Mouse (Mus musculus) lung, embryonic 16.5 days (tissue): ENCODE results near the gene Shc4. TPM values are rescaled to one million over a fixed set of nuclear protein-coding genes. Genes with fewer than 3 reads are reported as not detected.

ENCODE experiments used
- ATAC-seq: fragments of 200-750 bp; cut with Nextera tagmentation; 2 replicates; pipeline ENCODE4 v1.8.0; 2017; ENCODE audit warnings: low read depth, mild to moderate bottlenecking, moderate library complexity
- H3K27ac ChIP-seq: fragments of 300-500 bp; sonication (generic); 2 replicates; pipeline ENCODE4 v1.5.1; 2014; ENCODE audit warnings: mild to moderate bottlenecking, control low read depth, low read length
- H3K27me3 ChIP-seq: fragments of 300-500 bp; sonication (generic); 2 replicates; pipeline ENCODE4 v1.6.1; 2014; ENCODE audit warnings: low read depth, low read length, mixed read lengths; ENCODE audit not compliant: control insufficient read depth, insufficient read depth
- H3K36me3 ChIP-seq: fragments of 300-500 bp; sonication (generic); 2 replicates; pipeline ENCODE4 v1.6.1; 2014; ENCODE audit warnings: low read length; ENCODE audit not compliant: control insufficient read depth, insufficient read depth
- H3K4me1 ChIP-seq: fragments of 300-500 bp; sonication (generic); replicated peaks from 2 replicates; pipeline ENCODE4 v1.6.1; 2014; ENCODE audit warnings: low read length, mixed read lengths; ENCODE audit not compliant: control insufficient read depth, insufficient read depth
- H3K4me2 ChIP-seq: fragments of 300-500 bp; sonication (generic); 2 replicates; pipeline ENCODE4 v1.6.1; 2014; ENCODE audit warnings: low read depth, low read length, control low read depth
- H3K4me3 ChIP-seq: fragments of 300-500 bp; sonication (generic); 2 replicates; pipeline ENCODE4 v1.5.1; 2014; ENCODE audit warnings: mild to moderate bottlenecking, low read length, control low read depth
- H3K9ac ChIP-seq: fragments of 300-500 bp; sonication (generic); 2 replicates; pipeline ENCODE4 v1.6.1; 2014; ENCODE audit warnings: low read length, control low read depth
- H3K9me3 ChIP-seq: fragments of 300-500 bp; sonication (generic); 2 replicates; pipeline ENCODE4 v1.6.1; 2016; ENCODE audit warnings: low read length; ENCODE audit not compliant: control insufficient read depth
- WGBS: fragments of 180-500 bp; shearing (Covaris S2); extraction: QIAGEN DNeasy Blood & Tissue Kit; methylation state at CpG from one replicate; pipeline ENCODE4 v1.1.7; 2014; 5-methylcytosine and 5-hydroxymethylcytosine counted together
- polyA plus RNA-seq: library from polyadenylated mRNA; unstranded; fragments of >200 nt; fragmentation: Nextera tagmentation; extraction: Ambion mirVana; gene quantifications from 2 replicates; pipeline ENCODE4 v1.2.1, GENCODE M21; 2015

The Shc4 gene
- polyA plus RNA-seq, 1 experiment from 2014 or later = 1.2 TPM

DNA sequence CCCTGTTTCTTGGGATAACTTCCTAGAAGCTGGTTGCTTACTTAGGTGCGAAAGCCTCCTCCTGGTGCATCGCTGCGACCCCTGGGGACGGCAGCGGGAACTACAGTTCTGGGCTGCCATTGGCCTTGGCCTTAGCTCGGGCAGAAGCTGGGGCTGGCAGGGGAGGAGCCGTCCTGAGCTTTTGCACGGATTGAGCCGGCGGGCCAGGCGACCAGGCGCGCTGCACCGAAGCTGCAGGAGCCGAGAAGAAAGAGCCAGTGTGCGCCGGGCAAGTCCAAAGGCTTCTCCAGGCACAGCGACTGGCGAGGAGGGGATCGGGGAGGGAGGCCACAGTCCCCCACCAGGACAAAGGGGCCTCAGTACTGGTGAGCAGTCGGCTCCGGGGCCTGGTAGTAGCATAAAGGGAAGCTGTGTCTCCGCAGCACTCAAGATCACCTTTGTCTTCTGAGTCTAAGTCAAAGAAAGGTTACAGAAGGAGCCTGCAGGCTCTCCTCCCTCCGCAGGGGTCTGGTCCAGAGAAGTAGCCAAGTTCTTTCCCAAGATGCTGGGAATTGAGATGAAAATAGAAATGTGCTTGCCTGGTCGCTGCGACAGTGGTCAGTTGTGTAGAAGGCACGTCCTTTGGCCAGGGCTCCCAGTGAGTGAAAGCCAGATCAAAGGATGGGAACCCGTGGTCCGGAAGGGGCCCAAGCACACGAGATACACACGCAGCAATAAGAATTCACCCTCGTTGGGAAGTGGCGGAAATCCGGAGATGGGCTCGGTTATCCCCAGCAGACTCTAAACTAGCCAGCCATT, 8.0 kb upstream of the Shc4 start:
- Histone ChIP-seq H3K27me3 (no peaks in the 10 kb centered on the region), H3K4me2 (peak overlapping the region; percentile 88), H3K4me3 (peak overlapping the region; percentile 58), H3K36me3 (no peaks in the 10 kb centered on the region), H3K27ac (peak overlapping the region; percentile 62), H3K4me1 (0 out of 2 replicates have a peak, but pooled peaks cover 5% of the 10 kb centered on the region), H3K9me3 (no peaks in the 10 kb centered on the region), H3K9ac (peak overlapping the region; percentile 88)
- WGBS = 5% methylated on average over 35 of the region's 35 CpGs
- peak; percentile 97 for ATAC-seq

DNA sequence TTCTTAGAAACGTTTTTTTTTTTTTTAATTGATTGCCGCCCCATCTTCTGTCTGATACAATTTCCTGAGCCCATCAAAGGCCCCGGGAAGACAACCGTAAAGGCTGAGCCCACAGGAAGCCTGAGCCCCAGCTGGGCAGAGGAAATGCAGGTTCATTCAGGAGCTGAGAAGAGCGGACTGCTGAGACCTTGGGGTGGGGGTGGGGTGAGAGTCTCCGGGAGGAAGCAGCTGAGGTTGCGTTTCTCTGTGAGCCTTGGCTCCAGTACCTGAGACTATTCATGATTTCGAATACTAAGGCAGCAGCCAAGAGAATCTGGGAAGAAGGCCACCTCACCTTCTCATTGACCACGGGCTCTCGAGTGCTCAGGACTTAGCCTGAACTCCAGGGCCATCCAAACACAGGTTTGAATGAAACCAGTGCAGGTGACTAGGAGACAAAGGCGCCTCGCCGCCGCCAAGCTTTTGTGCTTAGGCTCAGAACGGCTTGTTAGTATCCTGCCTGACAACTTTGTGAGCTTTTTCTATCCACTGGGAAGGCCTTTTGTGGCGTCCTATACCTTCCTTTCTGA, 682 bp upstream of the Shc4 start:
- Histone ChIP-seq H3K36me3 (no peaks in the 10 kb centered on the region), H3K4me3 (peak overlapping the region; percentile 54), H3K27ac (no peak overlapping the region), H3K9ac (peak overlapping the region; percentile 2; the same call in 1 of the 2 replicates), H3K4me1 (peaks cover 18% of the 10 kb centered on the region), H3K27me3 (peaks cover 23% of the 10 kb centered on the region), H3K4me2 (peak overlapping the region; percentile 98), H3K9me3 (no peaks in the 10 kb centered on the region)
- peak; percentile 31; the same call in 1 of the 2 replicates for ATAC-seq
- 2% methylated on average over 16 of the region's 16 CpGs for WGBS

DNA sequence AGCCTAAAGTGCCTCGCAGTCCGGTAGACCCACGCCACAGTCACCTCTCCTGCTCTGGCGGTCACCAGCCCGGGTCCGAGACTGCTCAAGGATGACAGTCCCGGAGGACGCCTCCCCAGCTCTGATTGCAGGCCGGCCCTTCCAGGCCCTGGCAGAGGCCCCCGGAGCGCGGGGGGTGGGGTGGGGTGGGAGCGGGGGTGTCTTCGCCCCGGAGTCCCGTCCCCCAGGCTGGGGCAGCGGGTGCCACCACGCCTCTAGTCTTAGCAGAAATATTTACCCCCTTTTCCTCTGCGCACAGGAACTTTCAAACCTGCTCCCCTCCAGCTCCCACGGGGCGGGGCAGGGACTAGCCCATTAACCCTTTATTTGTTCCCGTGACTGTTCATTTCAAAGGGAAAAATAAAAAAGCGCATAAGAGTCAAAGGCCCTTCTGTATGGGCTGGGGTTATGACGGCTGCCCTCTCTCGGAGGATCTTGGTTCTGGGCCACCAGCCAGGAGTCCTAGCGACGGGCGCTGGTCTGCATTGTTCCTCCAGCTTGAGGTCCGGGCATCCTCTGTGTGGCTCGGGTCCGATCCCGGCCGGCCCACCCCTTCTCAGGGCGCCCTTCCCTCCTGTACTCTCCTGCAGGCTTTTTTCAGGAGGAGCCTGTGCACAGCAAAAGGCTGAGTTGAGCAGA, 401 bp downstream of the Shc4 start:
- Histone ChIP-seq H3K4me3 (peak overlapping the region; percentile 54), H3K27ac (no peak overlapping the region), H3K27me3 (peaks cover 23% of the 10 kb centered on the region), H3K9me3 (no peaks in the 10 kb centered on the region), H3K36me3 (no peaks in the 10 kb centered on the region), H3K4me1 (peaks cover 18% of the 10 kb centered on the region), H3K9ac (peak overlapping the region; percentile 61), H3K4me2 (peak overlapping the region; percentile 98)
- under 1% methylated on average over 32 of the region's 34 CpGs for WGBS
- ATAC-seq = peak; percentile 86

- peak overlapping the region; percentile 54 for H3K4me3 ChIP-seq
- 0 out of 2 replicates have a peak, but pooled peaks have one; percentile 2 for ATAC-seq
- peak overlapping the region; percentile 98 for H3K4me2 ChIP-seq
- no peak overlapping the region for H3K27ac ChIP-seq
- no peaks in the 10 kb centered on the region for H3K36me3 ChIP-seq
- H3K9ac ChIP-seq = peak overlapping the region; percentile 61
- H3K9me3 ChIP-seq = no peaks in the 10 kb centered on the region
- peaks cover 23% of the 10 kb centered on the region for H3K27me3 ChIP-seq
- peaks cover 18% of the 10 kb centered on the region for H3K4me1 ChIP-seq
- WGBS = 2% methylated on average over 18 of the region's 18 CpGs
Observed at GRCm38 (mm10) chr2:125723086-125723407, 901 bp downstream of the Shc4 start.

- no peak overlapping the region for H3K4me3 ChIP-seq
- H3K4me1 ChIP-seq = no peaks in the 10 kb centered on the region
- H3K4me2 ChIP-seq = no peak overlapping the region
- no peaks in the 10 kb centered on the region for H3K9me3 ChIP-seq
- ATAC-seq = no peak
- no peak overlapping the region for H3K27ac ChIP-seq
- H3K36me3 ChIP-seq = no peaks in the 10 kb centered on the region
- 81% methylated on average over 8 of the region's 8 CpGs for WGBS
- peaks cover 5% of the 10 kb centered on the region; the same call in 1 of the 2 replicates for H3K27me3 ChIP-seq
- H3K9ac ChIP-seq = no peak overlapping the region
Observed at GRCm38 (mm10) chr2:125716599-125716998, 7.3 kb downstream of the Shc4 start.

DNA sequence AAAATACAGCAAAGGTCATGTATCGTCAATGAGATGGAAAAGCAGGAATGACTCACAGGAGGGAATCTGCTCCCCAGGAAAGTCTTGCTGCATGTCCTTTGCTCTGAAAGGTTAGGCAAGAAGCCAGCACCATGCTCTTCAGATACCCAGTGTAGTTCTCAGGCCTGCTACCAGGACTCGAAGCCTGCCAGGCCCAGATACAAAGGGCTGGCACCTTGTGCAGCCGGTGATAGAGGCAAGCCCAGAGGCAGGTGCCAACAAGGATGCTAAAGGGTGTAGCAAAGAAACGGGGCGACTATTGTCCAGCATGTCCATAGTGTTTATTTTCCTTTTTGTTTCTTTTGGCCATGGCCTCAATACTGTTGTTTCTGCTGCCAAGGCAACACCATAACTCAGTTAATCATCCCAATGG, 17.4 kb downstream of the Shc4 start:
- Histone ChIP-seq H3K4me1 (no peaks in the 10 kb centered on the region), H3K9me3 (no peaks in the 10 kb centered on the region), H3K4me2 (no peak overlapping the region), H3K27ac (no peak overlapping the region), H3K4me3 (no peak overlapping the region), H3K27me3 (no peaks in the 10 kb centered on the region), H3K36me3 (no peaks in the 10 kb centered on the region), H3K9ac (no peak overlapping the region)
- WGBS = 54% methylated on average over 5 of the region's 5 CpGs
- ATAC-seq = no peak

DNA sequence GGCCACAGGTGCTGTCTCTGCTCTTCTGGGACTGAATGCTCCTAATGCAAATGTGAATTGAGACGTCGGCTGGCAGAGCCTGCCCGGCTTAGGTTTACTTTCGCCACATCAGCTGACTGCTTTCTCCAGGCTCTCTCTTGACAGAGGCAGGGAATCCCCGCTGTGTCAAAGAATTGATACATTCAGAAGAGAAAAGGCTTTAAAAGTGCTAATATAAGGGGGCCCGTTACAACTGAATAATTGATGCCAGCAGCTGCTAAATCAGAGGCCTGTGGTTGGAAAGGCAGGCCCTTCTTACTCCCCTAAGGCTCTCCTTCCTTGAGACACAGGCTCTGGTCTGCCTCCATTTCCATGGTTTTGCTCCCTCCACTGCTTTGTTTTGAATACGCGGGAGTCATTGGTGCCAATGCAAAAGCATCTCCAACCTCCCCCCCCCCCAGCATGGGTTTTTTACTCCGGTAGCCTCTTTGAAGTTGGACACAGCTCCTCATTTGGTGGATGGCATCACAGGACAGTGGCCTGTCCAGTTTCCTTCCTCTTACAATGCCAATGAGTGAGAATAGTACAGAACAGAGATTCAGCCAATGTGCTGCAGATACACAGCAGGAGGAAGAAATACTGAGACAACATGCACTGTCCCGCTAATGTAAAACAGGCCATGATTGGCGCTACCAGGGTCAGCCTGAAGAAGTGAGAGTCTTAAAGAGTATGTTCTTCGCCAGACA, 18.9 kb downstream of the Shc4 start:
- H3K4me2 ChIP-seq = no peak overlapping the region
- H3K27ac ChIP-seq = no peak overlapping the region
- ATAC-seq = no peak
- no peak overlapping the region for H3K4me3 ChIP-seq
- no peaks in the 10 kb centered on the region for H3K36me3 ChIP-seq
- no peaks in the 10 kb centered on the region for H3K9me3 ChIP-seq
- 64% methylated on average over 12 of the region's 12 CpGs for WGBS
- no peak overlapping the region for H3K9ac ChIP-seq
- H3K27me3 ChIP-seq = no peaks in the 10 kb centered on the region
- H3K4me1 ChIP-seq = no peaks in the 10 kb centered on the region

- ATAC-seq = no peak
- H3K9me3 ChIP-seq = no peaks in the 10 kb centered on the region
- H3K4me3 ChIP-seq = no peak overlapping the region
- no peaks in the 10 kb centered on the region for H3K4me1 ChIP-seq
- no peak overlapping the region for H3K4me2 ChIP-seq
- no peak overlapping the region for H3K27ac ChIP-seq
- H3K27me3 ChIP-seq = no peaks in the 10 kb centered on the region
- 74% methylated on average over 2 of the region's 2 CpGs for WGBS
- no peak overlapping the region for H3K9ac ChIP-seq
- H3K36me3 ChIP-seq = no peaks in the 10 kb centered on the region
Observed at GRCm38 (mm10) chr2:125702851-125703250, 21.1 kb downstream of the Shc4 start.

DNA sequence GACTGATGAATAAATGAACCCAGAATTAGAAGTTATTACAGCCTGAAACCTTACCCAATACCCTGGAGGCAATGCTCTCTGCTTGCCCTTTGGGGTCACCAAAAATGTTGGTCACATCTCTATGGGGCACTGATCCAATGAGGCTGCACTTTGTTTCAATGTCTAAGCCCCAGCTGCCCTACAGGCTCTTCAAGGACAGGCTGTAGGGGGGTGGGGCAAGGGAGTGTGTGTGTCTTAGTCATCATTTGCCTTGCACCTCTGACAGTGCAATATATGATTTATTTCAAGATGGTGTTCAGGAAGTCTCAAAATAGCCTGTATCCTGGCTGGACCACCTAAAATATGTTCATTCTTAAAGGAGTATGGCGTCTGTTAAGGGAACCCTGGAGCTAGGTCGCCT, 22.3 kb downstream of the Shc4 start:
- no peak overlapping the region for H3K9ac ChIP-seq
- H3K4me1 ChIP-seq = no peaks in the 10 kb centered on the region
- H3K4me3 ChIP-seq = no peak overlapping the region
- H3K27me3 ChIP-seq = no peaks in the 10 kb centered on the region
- no peaks in the 10 kb centered on the region for H3K36me3 ChIP-seq
- no peaks in the 10 kb centered on the region for H3K9me3 ChIP-seq
- no peak overlapping the region for H3K4me2 ChIP-seq
- ATAC-seq = 0 out of 2 replicates have a peak, but pooled peaks have one; percentile 43
- 59% methylated on average over 2 of the region's 2 CpGs for WGBS
- H3K27ac ChIP-seq = no peak overlapping the region
